Mouse (Mus musculus) neural tube, embryonic 10.5 days (tissue): Measurements from ENCODE around the gene Phldb2.

Experiments used
- DNase-seq: peaks from one replicate; pipeline ENCODE4 v3.0.0-alpha.2; 2017; ENCODE audit warnings: low spot score; ENCODE audit errors: extremely low spot score

The Phldb2 gene

DNA sequence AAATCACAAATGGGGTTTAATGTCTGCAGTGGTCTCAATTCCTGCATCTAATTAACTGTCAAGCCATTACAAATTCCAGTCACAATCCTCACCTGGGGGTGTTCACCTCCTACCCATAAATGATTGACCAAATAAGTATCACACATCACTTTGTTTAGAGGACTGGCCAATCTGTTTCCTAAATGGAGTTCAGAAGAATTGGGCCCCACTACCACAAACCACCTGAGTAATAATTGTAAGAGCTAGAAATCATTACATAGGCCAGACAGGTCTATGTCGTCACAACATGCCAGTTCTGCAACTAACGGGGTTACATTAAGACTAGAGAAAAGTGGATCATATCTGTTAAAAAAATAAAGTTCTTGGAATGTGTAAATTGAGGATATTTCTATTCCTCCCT, 1.4 kb downstream of the Phldb2 start:
- DNase-seq: no peak

DNA sequence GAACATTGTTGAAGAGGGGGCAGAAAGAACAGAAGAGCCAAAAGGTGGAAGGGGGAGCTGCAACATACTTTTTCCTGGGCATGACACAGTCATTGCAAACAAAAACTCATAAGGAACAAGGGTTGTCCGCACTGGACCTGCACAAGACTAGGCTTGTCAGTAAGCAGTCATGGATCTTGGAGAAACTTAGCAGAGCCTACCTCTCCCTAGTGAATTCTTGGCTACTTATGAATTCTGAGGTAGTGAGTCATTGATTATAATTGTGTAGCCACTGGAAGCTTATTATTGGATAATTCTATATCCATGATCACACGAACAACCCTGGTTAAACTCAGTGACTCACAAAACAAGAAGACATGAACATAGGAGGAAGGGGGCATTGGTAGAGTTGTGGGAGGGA, 7.1 kb downstream of the Phldb2 start:
- no peak for DNase-seq

DNA sequence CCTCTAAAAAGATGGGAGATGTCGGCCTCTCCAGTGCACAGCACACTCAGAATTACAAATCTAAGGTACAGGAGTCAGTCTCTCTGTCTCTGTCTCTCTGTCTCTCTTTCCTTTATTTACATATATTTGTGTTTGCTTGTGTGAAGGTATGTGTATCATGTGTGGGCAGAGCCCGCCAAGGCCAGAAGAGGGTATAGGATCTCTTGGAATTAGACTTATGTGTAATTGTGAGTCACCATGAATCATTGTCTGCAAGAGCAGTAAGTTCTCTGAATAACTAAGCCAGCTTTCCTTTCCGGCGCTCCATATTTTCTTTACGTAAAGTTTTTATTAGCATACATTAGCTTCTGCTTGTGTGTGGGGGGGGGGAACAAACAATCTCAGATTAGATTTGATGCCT, 7.7 kb downstream of the Phldb2 start:
- DNase-seq: no peak

DNA sequence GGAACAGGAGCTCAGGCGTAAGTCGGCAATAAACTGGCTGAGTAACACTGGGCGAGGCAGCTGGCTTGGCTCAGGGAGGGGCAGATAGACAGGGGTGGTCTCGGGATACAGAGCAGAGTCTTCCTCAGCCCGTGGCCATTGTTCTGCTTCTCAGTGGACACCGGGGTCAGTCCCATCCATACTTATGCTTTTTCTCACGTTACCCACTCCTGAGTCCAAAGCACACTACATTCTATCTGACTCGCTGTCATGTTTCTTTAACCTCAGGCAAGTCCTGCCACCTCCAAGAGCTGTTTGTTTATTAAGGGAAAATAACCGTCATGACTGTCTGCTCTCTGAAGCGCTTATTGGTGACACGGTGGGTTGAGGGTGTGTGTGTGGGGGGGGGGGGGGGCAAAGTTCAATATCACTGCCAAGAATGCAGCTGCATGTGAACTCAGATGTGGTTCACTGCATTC, 8.2 kb downstream of the Phldb2 start:
- no peak for DNase-seq

DNA sequence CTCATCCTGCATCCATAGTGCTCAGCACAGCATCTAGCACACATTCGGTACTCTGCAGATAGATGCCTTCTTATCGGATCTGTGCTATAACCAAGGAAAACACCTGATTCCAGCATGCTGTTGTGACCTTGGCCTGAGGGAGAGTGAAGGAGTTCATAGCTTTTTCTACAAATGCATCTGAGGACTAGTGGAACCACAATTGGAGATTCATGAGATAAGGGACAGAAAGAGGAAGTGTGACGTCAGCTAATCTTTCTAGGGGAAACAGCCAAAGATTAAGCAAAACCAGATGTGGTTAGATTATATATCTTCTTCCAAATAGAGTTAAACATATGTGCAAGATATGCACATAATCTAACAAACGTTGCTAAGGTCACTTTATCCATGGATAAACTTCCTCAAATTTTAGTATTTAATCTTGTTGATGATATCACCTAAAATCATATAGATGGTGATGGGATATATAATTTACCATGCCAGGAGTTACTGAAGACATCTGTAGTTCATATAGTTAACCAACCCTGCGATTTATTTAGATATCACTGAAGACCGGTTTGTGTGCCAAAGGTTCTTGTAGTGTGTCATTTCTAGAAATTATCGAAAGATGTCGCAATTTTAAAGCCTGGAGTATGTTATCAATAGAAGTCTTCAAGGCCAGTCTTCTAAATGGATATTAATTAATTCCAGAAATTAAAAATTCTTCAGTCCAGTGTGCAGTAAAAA, 11.1 kb downstream of the Phldb2 start:
- no peak for DNase-seq

DNA sequence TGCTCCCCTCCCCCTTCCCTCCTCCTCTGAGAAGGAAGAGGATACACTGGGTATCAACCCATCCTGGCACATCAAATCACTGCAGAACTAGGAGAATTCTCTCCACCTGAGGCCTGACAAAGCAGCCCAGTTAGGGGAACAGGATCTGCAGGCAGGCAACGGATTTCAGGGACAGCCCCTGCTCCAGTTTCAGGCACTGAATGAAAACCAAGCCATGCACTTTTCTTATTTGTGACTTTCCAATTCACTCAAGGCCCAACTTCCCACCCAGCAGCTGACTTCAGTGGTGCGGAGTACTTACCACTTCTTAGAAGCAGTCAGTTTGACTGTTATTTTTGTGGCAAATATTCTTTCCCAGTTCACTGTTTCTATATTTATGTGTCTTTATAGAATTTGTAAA, 12.7 kb downstream of the Phldb2 start:
- DNase-seq: no peak

DNA sequence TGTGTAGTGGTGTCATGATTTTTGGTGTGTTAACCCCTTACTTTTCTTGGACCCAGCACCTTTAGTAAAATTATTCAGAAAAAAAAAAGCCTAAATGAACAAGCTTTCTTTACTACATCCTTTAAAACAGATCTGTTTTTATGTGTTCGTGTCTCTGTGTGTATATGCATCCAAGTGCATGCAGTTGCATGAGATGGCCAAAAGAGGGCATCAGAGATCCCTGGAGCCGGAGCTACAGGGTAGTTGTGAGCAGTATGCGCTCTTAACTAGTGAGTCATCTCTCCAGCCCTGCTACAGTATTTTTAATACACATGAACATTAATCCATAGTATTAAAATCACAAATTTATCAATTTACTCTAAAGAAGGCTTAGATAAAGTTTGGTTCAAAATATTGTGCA, 14.0 kb downstream of the Phldb2 start:
- no peak for DNase-seq

DNA sequence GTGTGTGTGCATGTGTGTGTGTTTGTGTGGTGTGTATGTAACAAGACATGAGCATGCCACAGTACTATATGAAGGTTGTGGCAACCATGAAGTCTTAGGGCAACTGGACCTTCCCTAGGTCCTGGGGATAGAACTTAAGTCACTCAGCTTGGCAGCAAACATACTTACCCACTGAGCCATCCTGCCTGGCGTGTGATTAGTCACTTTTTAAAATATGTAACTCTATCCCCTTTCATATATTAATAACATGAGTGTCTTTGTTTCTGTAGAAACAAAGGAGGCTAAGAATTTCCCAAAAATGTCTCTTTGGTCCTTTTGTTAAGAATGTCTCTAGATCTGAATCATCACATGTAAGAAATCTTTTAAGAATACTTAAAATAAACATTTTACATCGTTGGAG, 16.0 kb downstream of the Phldb2 start:
- no peak for DNase-seq

DNA sequence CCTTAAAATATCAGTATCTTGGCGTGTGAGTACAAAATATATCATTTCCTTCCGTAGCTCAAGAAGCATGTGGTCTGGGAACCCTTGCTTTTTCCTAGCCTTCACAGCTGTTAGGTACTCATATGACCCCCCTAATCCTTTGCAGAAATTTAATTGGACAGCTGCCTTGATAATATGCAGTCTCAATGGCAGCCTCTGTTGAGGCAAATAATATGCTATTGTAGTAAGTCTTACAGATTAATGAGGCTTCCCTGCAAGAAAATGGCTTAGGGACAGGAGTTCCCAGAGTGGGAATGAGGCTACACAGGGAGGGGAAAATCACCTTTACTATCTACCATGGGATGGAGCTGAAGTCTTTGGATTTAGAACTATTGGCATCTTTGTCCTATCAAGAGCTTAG, 16.9 kb downstream of the Phldb2 start:
- DNase-seq: no peak

DNA sequence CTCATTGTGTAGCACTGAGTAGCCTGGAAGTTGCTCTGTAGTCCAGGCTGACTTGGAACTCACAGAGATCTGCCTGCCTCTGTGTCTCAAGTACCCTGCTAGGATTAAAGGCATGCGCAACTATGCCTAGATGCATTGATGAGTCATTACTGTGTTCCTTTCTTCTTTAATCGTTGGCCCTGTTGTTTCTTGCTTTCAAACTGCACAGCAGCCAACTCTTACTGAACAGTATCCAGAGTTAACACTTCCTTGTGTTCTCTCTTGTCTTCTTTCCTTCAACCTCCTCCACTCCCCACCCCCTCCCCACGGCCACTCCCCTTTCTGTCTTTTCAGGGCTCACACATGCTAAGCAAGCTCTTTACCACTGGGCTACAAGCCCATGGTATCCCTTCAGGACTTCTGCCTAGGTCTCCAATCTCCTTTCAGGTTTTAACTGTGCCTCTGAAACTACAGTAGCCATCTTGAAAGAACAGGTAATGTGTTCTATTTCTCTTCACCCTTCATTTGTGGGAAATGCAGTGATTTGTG, 17.4 kb downstream of the Phldb2 start:
- no peak for DNase-seq

DNA sequence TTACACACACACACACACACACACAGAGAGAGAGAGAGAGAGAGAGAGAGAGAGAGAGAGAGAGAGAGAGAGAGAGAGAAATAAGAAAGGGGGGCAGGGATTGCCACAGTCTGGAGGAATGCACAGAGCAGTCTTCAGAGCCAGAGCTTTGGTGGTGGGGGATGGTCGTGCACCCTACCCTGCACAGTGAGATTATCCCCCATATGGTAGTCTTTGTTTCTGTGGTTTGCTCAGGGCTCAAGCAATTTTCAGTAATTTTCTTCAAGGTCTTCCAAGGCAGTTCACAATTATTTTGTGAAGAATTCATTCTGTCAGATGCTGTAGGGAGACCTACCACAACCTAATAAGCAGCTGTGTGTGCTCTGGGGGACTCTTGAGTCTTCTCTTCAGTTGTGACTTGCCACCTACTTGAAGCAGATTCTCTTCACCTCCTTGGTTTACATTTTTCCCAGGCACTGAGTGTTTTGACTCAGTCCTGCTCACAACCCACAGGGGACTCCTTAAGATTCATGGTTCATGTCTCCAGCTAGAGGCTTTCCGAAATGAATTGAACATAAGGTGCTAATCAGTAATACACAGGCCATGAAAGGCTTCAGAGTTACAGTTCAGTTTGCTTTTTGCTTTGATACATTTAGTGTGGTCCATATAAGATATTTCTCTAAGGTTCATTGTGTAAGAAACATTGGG, 18.5 kb downstream of the Phldb2 start:
- DNase-seq: no peak

DNA sequence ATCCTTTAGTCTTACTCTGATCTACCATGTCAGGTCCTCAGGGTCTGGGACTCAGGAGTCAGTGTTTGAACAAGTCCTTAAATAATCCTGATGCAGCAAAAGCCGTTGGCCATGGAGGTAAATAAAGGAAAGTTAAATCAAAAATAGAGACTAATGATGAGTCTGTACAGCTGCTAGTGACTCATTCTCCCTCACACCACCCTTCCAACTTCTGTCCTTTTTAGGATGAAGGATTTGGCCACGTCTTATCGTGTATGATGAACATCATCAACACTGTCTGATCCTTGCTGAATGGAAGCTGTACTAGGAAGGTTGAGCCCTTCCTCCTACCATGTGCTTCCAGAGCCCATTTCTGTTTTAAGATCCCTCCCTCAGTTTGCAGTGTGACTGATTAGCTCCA, 23.1 kb downstream of the Phldb2 start:
- no peak for DNase-seq

DNA sequence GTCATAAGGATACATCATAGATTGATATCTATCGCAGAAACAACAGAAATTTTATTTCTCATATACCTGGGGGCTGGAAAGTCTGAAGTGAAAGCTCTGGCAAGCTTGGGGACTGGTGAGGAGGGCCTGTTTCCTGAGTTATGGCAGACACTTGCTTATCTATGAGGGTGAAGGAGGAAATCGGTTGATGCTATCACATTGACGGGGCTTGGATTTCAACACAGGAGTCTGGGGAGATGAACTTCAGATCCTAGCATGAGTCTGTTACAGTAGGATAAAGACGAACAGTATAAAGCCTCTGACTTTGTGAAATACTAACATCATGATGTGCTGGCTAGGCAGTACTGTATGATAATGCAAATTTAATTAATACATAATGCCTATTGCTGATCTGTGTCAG, 25.3 kb downstream of the Phldb2 start:
- no peak for DNase-seq

DNA sequence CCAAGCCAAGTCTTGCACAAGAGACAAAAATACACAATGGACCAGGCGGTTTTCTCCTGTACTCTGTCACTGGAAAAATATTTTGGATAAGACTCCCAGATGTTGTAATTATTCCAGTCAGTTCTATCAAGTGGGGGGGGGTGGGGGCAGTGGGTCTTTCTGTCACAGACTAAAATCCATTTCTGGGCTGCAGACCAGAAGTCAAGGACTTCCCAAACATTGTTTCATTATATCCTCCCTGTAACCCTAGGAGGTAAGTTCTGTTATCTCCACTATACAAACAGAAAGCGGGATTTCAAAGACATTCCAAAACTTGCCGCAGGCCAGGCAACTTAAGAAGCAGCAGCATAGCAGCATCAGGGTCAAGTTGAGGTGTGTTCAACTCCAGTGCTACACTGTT, 25.8 kb downstream of the Phldb2 start:
- DNase-seq: no peak

DNA sequence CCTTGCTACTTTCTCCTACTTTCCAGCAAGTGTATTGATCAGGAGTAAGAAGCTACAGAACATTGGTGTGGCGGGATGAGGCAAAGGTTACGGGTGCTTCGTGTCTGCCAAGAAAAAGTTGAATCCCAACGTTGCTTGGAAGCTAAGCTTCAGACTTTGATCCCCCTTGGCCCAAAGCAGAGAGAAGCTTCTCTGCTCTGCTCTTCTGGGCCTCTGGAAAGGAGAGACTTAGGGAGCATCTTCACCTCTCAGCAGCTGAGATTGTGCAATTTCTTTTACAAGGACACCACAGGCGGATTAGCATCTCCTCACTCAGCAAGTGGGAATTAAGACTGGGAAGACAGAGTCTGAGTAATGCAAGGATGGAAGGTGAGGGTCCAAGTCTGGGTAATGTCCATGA, 26.5 kb downstream of the Phldb2 start:
- DNase-seq: no peak

DNA sequence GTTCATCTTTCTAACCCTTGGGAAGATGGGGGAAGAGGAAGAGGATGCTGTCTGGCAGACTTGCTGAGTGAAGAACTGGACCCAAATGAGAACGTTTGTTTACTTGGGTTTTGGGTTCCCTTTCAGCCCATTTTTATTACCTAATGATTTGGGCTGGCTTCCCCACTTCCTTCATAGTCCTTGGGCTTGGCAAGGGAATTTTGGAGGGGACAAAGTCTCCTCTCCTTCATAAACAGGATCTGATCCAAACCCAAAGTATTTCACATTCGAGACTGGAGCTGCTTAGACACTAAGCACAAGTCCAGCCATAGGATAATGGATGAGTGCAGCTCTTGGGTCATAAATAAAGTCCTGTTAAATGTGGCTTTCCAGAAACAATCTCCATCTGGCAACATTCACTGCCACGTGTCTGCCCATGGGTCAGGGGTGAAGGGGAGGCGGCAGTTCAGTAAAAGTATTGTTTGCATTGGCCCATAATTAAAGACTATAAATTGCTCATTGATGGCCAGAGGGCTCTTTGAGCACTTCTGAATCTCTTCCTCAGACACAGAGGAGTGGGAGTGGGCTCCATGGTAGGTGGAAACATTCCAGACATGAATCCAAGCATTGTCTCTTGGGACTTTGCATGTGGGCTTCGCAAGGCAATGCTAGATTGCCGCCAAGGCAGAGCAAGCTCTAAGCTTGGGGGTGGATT, 29.5 kb downstream of the Phldb2 start:
- DNase-seq: peak; percentile 46

DNA sequence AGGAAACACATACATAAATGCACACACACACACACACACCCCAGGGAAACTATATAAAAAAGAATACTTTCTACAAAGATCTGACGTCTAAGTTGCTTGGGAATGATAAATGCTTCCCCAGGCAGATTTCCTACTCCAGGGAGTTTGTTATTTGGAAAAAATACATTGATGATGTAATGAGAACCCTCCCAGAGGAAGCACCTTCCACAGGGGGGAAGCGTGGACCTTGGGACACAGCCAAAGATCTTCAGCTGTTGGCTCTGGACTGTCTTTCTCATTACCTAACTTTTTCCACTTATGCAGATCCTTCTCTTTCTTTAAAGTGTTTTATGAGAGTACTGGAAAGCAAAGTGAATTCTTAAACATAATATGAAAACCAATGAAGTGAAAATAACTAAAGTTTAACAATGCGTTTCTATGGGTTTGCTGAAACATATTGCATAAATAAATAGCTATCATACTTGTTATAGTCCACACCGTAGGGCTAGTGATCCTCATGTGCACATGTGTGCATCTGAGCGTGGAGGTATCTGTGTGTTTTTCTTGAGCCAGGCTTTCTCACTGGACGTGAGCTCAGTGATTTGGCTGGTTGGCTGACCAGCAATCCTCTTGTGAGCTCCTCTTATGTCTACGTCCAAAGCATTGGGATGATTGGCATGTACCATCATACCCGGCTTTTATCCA, 30.7 kb downstream of the Phldb2 start:
- no peak for DNase-seq

DNA sequence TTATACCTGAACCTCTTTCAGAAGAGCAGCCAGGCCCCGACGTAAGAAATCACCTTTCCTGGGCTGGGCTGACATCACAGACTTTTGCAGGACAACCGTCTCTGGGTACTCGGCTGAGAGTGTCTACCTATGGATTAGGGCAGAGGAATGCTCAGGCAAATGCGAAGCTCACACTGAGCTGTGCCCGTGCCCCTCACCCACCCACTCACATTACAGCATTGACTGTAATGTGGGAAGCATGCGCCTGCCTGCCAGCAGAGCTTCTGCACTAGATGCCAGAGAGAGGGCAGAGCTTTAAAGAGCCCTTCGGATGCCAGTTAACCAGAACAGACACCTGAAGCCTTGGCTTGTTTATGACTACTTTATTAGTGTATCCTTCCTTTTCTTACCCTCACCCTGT, 33.8 kb downstream of the Phldb2 start:
- DNase-seq: no peak

DNA sequence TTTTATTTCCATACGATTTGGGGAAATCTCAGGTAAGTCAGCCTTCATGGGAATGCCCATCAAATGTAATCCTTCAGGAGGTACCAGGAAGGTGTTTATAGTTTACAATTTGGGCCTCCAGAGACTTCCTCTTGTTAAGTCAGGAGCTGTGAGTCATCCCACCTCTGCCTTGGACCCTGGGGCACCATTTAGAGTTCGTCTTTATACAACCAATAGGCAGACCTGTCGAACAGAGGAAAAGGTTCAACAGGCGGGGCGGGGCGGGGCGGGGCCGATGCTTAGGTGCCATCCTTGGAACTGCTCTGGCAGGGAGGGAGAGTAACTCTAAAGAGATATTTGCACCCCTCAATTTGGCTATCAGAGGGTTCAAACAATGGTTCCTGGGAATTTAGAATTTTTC, 49.8 kb downstream of the Phldb2 start:
- DNase-seq: no peak

DNA sequence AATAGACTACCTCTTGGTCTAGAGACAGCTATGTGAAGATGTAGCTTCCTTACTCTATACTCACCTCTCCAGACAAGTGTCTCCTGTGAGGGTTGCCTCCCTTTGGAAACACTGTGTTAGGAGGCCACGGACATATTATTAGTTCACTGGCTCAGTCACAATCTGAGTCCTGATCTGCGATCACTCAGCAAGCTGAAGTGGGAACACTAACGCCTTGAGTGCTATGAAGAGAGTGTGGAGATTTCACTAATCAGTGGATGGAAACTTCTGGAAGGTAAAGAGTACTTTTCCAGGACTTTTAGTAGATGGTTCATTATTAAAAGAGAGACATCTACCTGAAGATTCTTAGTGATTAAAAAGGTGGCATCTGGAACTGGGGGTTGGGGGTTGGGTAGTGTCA, 54.9 kb downstream of the Phldb2 start:
- DNase-seq: no peak

DNA sequence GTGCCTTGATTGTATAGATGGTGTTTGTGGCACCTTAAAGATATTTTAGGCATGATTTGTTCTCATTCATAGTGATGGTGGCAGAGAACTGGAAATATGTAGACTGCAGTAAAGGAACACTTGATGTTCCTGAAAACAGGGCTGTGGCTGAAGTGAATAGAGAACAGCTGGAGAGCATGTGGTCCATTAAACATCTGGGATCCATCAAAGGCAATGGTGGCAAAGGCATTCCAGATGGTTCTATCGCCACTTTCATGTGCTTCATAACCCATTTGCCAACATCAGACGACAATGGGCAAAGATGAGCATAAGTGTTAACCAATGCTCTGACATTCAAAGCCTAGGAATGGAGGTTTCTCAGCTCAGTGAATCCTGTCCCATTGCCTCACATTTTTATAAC, 56.8 kb downstream of the Phldb2 start:
- peak; percentile 25 for DNase-seq

DNA sequence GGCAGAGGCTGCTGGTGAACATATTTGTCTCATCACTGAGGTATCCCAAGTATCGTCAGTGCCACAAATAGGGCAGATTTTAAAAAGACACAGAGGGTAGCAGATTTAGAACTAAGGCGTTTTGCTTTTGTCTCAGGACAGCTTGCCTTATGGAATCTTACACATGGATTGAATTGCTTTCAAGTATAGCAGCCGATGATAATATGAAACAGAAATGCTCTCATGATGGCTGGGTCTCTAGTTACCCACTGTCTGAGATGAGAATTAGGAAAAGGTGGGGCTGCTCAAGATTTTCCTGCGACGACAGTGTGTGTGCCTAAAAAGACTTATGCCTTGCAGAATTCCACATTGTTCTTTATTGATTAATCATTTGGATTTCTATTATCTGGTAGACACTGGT, 58.4 kb downstream of the Phldb2 start:
- DNase-seq: no peak
